Mouse (Mus musculus) ES-Bruce4 (cell line): ENCODE measurements at regions not wholly inside any gene's neighbourhood (a gene's known extent, or its start where the extent isn't known, plus 50 kb on each side); places are given as distances from the start of the nearest gene placed in this dataset.

Experiments used
- H3K27ac ChIP-seq: 2 replicates; pipeline ENCODE4 v1.5.1; 2012; ENCODE audit warnings: low read length, inconsistent platforms; ENCODE audit not compliant: insufficient read depth
- H3K27me3 ChIP-seq: 2 replicates; pipeline ENCODE4 v1.6.1; 2012; ENCODE audit warnings: mild to moderate bottlenecking, low read length, inconsistent platforms; ENCODE audit not compliant: control insufficient read depth, poor library complexity, insufficient read depth, severe bottlenecking
- H3K36me3 ChIP-seq: 2 replicates; pipeline ENCODE4 v1.6.1; 2012; ENCODE audit warnings: inconsistent platforms, mild to moderate bottlenecking, low read length, moderate library complexity; ENCODE audit not compliant: control insufficient read depth, poor library complexity, insufficient read depth, severe bottlenecking
- H3K4me1 ChIP-seq: one replicate; pipeline ENCODE4 v1.8.1; 2011; ENCODE audit warnings: low read length; ENCODE audit not compliant: control insufficient read depth, insufficient read depth
- H3K4me3 ChIP-seq: 2 replicates; pipeline ENCODE4 v1.5.1; 2011; ENCODE audit warnings: low read depth, mild to moderate bottlenecking, low read length
- H3K9ac ChIP-seq: 2 replicates; pipeline ENCODE4 v1.6.1; 2012; ENCODE audit warnings: low read depth, mild to moderate bottlenecking, inconsistent platforms; ENCODE audit not compliant: poor library complexity, severe bottlenecking
- H3K9me3 ChIP-seq: replicated peaks from 2 replicates; pipeline ENCODE4 v1.6.1; 2012; ENCODE audit warnings: mild to moderate bottlenecking, low read length, inconsistent platforms; ENCODE audit not compliant: control insufficient read depth, poor library complexity, insufficient read depth, severe bottlenecking
- CTCF ChIP-seq: IDR thresholded peaks from one replicate; pipeline ENCODE4 v1.8.1; 2011; ENCODE audit warnings: low read depth, low read length
- EP300 ChIP-seq: IDR thresholded peaks from 2 replicates; pipeline ENCODE4 v1.6.1; 2011; ENCODE audit warnings: low read depth, low read length; ENCODE audit not compliant: insufficient read depth
- POLR2A ChIP-seq: IDR thresholded peaks from one replicate; pipeline ENCODE4 v1.8.1; 2011; ENCODE audit warnings: low read length; ENCODE audit not compliant: insufficient read depth

DNA sequence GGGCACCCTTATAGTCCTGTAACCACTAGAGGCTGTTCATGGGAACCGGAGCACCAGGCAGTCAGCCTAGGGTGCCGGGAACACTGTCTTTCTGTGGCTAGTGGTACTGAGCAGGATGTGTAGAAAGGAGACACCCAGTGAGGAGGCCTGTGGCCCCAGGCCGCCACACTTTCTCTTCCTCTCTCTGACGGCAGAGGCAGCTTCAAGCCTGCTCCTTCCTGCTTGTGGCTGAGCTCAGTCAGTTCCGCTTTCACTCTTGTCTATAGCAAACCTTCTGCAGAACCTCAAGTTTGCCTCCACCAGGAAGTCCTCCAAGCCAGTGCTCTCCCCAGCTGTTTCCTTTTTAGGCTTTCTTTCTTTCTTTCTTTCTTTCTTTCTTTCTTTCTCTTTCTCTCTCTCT lies 197.2 kb downstream of the Uaca start:
- no peak for TF ChIP-seq EP300
- TF ChIP-seq CTCF: no peak
- no peak for TF ChIP-seq POLR2A
- no peaks in the 10 kb centered on the region for H3K9me3 ChIP-seq
- no peaks in the 10 kb centered on the region for H3K4me1 ChIP-seq
- no peaks in the 10 kb centered on the region for H3K27me3 ChIP-seq
- H3K36me3 ChIP-seq: no peaks in the 10 kb centered on the region
- no peak overlapping the region for H3K9ac ChIP-seq
- no peak overlapping the region for H3K4me3 ChIP-seq
- H3K27ac ChIP-seq: no peak overlapping the region

DNA sequence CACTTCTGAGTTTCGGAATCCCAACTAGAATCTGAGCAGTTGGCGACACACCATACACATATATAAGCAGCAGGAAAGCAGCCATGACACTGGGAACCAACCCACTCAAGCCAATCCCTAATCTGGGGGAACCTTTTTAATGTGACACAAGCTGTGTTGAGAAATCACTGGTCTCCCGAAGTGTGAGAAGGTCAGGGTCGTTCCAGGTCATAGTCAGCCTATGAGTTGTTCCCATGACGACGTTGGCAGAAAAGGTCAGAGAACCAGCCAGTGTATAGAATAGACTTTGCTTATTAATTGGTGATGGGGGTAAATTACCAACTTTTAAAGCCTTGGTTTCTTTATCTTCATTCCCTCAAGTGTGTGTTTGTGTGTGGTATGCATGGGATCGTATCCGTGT lies 199.3 kb downstream of the Uaca start:
- Histone ChIP-seq H3K27ac (no peak overlapping the region), H3K9me3 (no peaks in the 10 kb centered on the region), H3K4me3 (no peak overlapping the region), H3K36me3 (no peaks in the 10 kb centered on the region), H3K4me1 (no peaks in the 10 kb centered on the region), H3K27me3 (no peaks in the 10 kb centered on the region), H3K9ac (no peak overlapping the region)
- no peak for TF ChIP-seq CTCF
- TF ChIP-seq EP300: no peak
- no peak for TF ChIP-seq POLR2A

DNA sequence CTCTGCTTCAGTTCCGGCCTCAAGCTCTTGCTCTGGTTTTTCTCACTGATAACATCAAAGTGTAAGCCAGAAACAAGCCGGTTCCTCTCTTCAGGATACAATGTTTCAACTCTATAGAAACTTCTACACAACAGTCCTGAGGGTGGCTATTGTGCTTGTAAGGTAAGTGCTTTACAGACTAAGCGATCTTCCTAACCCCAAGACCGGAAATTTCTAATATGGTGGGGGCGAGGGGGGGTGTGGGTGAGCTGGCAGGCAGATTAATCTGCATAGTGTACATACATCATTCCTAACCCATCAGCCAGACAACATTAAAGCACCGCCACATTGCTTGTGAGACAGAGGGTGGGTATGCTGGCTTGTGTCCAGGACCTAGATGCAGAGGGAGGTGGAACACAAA lies 200.8 kb downstream of the Uaca start:
- H3K4me3 ChIP-seq: no peak overlapping the region
- H3K36me3 ChIP-seq: no peaks in the 10 kb centered on the region
- no peak overlapping the region for H3K27ac ChIP-seq
- H3K4me1 ChIP-seq: no peaks in the 10 kb centered on the region
- TF ChIP-seq CTCF: no peak
- no peak for TF ChIP-seq EP300
- TF ChIP-seq POLR2A: no peak
- no peaks in the 10 kb centered on the region for H3K27me3 ChIP-seq
- no peaks in the 10 kb centered on the region for H3K9me3 ChIP-seq
- no peak overlapping the region for H3K9ac ChIP-seq

DNA sequence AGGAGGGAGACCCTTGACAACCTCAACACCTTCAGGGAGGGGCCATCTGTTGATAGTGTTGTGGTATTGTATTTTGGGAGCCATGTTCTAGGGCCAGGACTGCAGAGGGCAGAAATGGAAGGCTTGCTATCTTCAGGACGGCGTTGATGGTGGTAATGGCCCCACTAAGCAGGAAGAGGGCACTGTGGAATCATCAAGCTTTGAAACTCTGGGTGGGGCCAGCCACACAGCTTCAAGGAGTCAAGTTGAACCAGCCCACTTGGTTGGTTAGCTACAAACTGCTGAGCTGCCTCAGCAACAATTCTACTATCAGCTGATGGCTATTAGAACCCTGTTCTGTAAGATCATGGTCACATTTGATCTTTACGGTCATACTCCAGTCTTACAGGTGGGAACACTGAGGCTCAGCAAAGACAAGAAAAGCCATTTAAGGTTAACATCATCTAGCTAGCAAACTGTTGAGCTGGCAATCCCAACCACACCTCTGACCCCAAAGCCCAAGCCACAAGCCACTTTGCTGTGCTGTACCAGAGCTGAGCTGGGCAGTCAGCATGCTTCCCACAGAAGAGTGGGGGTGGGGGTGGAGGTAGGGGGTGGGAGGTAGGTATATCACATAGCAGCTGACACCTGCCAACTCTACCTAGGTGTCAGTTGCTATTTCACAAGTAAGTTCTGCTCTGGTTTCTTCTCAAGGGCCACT lies 203.9 kb downstream of the Uaca start:
- H3K36me3 ChIP-seq: no peaks in the 10 kb centered on the region
- TF ChIP-seq CTCF (no peak), EP300 (no peak), POLR2A (no peak)
- H3K9ac ChIP-seq: no peak overlapping the region
- no peak overlapping the region for H3K27ac ChIP-seq
- no peaks in the 10 kb centered on the region for H3K27me3 ChIP-seq
- no peaks in the 10 kb centered on the region for H3K4me1 ChIP-seq
- H3K4me3 ChIP-seq: no peak overlapping the region
- H3K9me3 ChIP-seq: no peaks in the 10 kb centered on the region

DNA sequence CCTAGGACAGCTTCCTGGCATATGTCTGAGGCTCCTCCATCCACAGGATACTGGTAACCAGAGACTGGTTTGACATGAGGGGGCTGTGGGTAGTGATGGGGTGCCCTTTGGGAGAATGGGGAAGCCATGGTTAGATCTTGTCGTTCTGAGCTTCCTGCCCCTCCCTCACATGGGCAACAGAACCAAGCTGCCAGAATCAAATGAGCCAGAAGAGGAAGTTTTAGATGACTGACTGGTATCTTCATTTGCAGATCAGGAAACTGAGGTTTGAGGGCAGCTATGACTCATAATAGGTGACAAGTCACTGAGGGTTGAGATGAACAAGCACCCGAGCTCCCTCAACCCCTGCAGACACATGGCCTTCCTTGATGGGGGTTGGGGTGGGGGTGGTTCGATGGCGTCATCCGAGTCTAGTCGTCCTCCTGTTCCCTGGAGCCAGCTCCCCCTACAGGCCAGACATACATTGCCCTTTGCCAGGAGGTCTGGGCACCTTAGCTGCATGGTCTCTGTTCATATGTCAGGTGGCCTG lies 204.7 kb downstream of the Uaca start:
- H3K9me3 ChIP-seq: no peaks in the 10 kb centered on the region
- H3K27me3 ChIP-seq: no peaks in the 10 kb centered on the region
- H3K36me3 ChIP-seq: no peaks in the 10 kb centered on the region
- H3K27ac ChIP-seq: no peak overlapping the region
- no peaks in the 10 kb centered on the region for H3K4me1 ChIP-seq
- peak; percentile 48 for TF ChIP-seq CTCF
- TF ChIP-seq POLR2A: no peak
- H3K9ac ChIP-seq: no peak overlapping the region
- no peak overlapping the region for H3K4me3 ChIP-seq

DNA sequence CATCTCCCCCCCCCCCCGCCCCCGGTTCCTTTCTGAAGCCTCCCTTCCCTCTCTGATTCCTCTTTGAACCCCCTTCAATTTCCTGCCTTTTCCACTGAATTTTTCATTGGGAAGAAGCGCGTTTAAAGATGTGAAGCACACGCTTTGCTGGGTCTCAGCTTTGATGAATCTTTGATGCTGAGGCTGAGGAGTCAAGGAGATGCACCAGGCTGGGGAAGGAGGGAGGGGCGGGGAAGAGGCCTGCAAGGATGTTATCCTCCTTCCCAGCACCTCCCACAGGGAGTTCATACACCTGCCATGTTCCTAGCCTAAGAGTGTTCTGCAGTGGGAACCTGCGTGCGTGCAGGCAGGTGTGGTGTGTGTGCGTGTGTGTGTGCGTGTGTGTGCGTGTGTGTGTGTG lies 205.9 kb downstream of the Uaca start:
- no peaks in the 10 kb centered on the region for H3K4me1 ChIP-seq
- no peak overlapping the region for H3K4me3 ChIP-seq
- no peak for TF ChIP-seq EP300
- TF ChIP-seq POLR2A: no peak
- no peak for TF ChIP-seq CTCF
- H3K27me3 ChIP-seq: no peaks in the 10 kb centered on the region
- no peak overlapping the region for H3K9ac ChIP-seq
- H3K9me3 ChIP-seq: no peaks in the 10 kb centered on the region
- H3K27ac ChIP-seq: no peak overlapping the region
- no peaks in the 10 kb centered on the region for H3K36me3 ChIP-seq
